15 mouse cellular contexts compared by ENCODE assay signal in the genomic region with DNA sequence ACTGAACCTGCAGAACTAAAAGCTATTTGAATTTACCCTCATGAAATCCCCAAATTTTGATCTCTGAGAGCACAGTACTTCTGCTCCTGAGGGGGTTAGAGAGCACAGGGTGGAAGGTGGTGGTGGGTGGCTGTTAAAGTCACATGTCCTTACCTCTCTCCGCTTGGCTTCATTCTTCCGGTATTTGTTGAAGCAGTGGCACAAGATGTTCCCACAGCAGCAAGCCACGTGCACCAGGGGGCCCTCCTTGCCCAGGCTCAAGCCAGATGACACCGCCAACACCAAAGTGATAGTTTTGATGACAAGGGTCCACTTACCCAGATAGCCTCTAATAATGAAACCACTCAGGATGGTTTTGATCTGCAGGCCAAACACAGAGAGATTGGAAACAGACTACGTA.
"Had no signal": no experiment of that assay in that cellular context is flagged by ENCODE, and none has a peak within 500 bp of the region (broad histone marks: within the 10 kb centered on the region; RNA-seq: fewer than 3 reads in every experiment).

No protein-coding gene starts in this region.

- H3K27me3 ChIP-seq: intestine, embryonic 15.5 days; liver, embryonic 15.5 days; midbrain, embryonic 13.5 days; stomach, embryonic 15.5 days had no signal

- DNase-seq: kidney, adult 18-20 months; kidney, postnatal 25 days; lung, embryonic 14.5 days; lung, postnatal 14 days; right cerebral cortex, adult 18-20 months; right cerebral cortex, postnatal 25 days; thymus, adult 2 months; thymus, postnatal 25 days had no signal

- H3K4me1 ChIP-seq: intestine, embryonic 15.5 days; limb, embryonic 10.5 days; liver, embryonic 15.5 days; midbrain, embryonic 13.5 days; stomach, embryonic 15.5 days had no signal

- H3K36me3 ChIP-seq: liver, embryonic 15.5 days; stomach, embryonic 15.5 days had no signal

- H3K4me3 ChIP-seq: intestine, embryonic 15.5 days; left cerebral cortex, adult 2 months; limb, embryonic 10.5 days; liver, embryonic 15.5 days; midbrain, embryonic 13.5 days; stomach, embryonic 15.5 days had no signal

- ATAC-seq: intestine, embryonic 15.5 days; midbrain, embryonic 13.5 days had no signal

- H3K4me2 ChIP-seq: intestine, embryonic 15.5 days; liver, embryonic 11.5 days; liver, embryonic 15.5 days; lung, embryonic 14.5 days; midbrain, embryonic 13.5 days; stomach, embryonic 15.5 days had no signal

- H3K9me3 ChIP-seq: intestine, embryonic 15.5 days; limb, embryonic 10.5 days; liver, embryonic 15.5 days; midbrain, embryonic 13.5 days; stomach, embryonic 15.5 days had no signal

- H3K9ac ChIP-seq: intestine, embryonic 15.5 days; liver, embryonic 15.5 days; lung, embryonic 14.5 days; midbrain, embryonic 13.5 days; stomach, embryonic 15.5 days had no signal

- H3K27ac ChIP-seq: intestine, embryonic 15.5 days; left cerebral cortex, adult 2 months; limb, embryonic 10.5 days; liver, embryonic 15.5 days; midbrain, embryonic 13.5 days; stomach, embryonic 15.5 days had no signal
